Mouse (Mus musculus) fibroblast of lung, adult 2 months (primary cell): ENCODE data around the gene Fam169b.

Source experiments
- DNase-seq: peaks from one replicate; pipeline ENCODE4 v3.0.0-alpha.2; 2011; ENCODE audit warnings: low read depth

Fam169b gene

GRCm38 (mm10) chr7:68273515-68273914, at the start of gene Fam169b:
Gene Fam169b (plus strand): TSS chr7:68273839.
- DNase-seq = no peak

- no peak for DNase-seq
These were observed 49.6 kb upstream of the Fam169b start for GRCm38 (mm10) chr7:68224006-68224405.

- DNase-seq = no peak
These were observed 48.1 kb upstream of the Fam169b start for GRCm38 (mm10) chr7:68225427-68226054.

GRCm38 (mm10) chr7:68227021-68227420, 46.6 kb upstream of the Fam169b start:
- no peak for DNase-seq

GRCm38 (mm10) chr7:68227621-68228020, 46.0 kb upstream of the Fam169b start:
- DNase-seq = no peak

GRCm38 (mm10) chr7:68228491-68228890, 45.1 kb upstream of the Fam169b start:
- DNase-seq = no peak

GRCm38 (mm10) chr7:68230831-68231230, 42.8 kb upstream of the Fam169b start:
- DNase-seq = no peak

- DNase-seq = no peak
These were observed 41.1 kb upstream of the Fam169b start for GRCm38 (mm10) chr7:68232521-68232920.

- no peak for DNase-seq
These were observed 39.9 kb upstream of the Fam169b start for GRCm38 (mm10) chr7:68233619-68234223.

GRCm38 (mm10) chr7:68236817-68237216, 36.8 kb upstream of the Fam169b start:
- DNase-seq = no peak

- DNase-seq = no peak
These were observed 34.3 kb upstream of the Fam169b start for GRCm38 (mm10) chr7:68239220-68239827.

- DNase-seq = no peak
These were observed 32.4 kb upstream of the Fam169b start for GRCm38 (mm10) chr7:68241205-68241604.

GRCm38 (mm10) chr7:68245681-68246080, 28.0 kb upstream of the Fam169b start:
- no peak for DNase-seq

- no peak for DNase-seq
These were observed 27.4 kb upstream of the Fam169b start for GRCm38 (mm10) chr7:68246249-68246648.

- no peak for DNase-seq
These were observed 23.2 kb upstream of the Fam169b start for GRCm38 (mm10) chr7:68250411-68250810.

- DNase-seq = no peak
These were observed 22.7 kb upstream of the Fam169b start for GRCm38 (mm10) chr7:68250902-68251301.

GRCm38 (mm10) chr7:68257767-68258166, 15.9 kb upstream of the Fam169b start:
- DNase-seq = no peak

- DNase-seq = no peak
These were observed 15.1 kb upstream of the Fam169b start for GRCm38 (mm10) chr7:68258326-68259150.

GRCm38 (mm10) chr7:68259523-68260081, 14.0 kb upstream of the Fam169b start:
- DNase-seq = no peak

- peak; percentile 82 for DNase-seq
These were observed 10.9 kb upstream of the Fam169b start for GRCm38 (mm10) chr7:68262612-68263200.

GRCm38 (mm10) chr7:68263346-68264027, 10.2 kb upstream of the Fam169b start:
- no peak for DNase-seq
